Mouse (Mus musculus) liver, embryonic 14.5 days (tissue): ENCODE data around the gene Tshr.

ENCODE experiments used
- CTCF ChIP-seq: IDR thresholded peaks from 2 replicates; pipeline ENCODE4 v1.5.1; 2016; ENCODE audit warnings: antibody characterized with exemption, low read depth, control low read depth
- EP300 ChIP-seq: IDR thresholded peaks from 2 replicates; pipeline ENCODE4 v1.6.1; 2016; ENCODE audit warnings: antibody characterized with exemption, low read depth

- no peak for TF ChIP-seq CTCF
- no peak for TF ChIP-seq EP300
Observed at GRCm38 (mm10) chr12:91587077-91587476, 202.7 kb downstream of the Tshr start.
